Mouse (Mus musculus): Measurements from ENCODE around the gene Coro7. TPM values are rescaled to one million over a fixed set of nuclear protein-coding genes. Genes with fewer than 3 reads are reported as not detected.

The Coro7 gene
- polyA plus RNA-seq, 1 experiment from 2014 or later, result 15.0 TPM

DNA sequence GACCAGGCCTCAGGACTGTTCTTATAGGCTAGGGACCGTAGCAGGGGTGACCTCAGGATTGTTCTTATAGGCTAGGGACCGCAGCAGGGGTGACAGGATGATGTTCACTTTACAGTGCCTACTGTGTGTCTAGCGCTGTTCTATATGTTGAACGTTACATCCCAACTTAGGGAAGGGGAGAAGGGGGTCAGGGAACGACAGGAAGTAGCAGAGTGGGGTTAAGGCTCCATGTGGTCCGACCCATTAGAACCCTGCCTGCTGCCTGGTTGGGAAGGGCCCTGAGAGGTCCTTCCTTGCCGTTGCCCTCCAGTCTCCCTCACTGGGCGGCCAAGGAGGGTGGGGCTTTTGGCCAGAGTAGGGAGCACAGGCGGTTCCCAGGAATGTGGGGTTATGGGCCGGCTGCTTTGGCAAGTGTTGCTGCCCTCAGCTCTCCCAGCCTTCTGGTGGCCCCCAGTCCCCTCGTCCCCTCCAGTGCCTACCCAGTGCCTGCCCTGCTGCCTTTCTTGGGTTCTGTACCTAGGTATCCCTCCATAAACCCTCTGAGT, 75.2 kb downstream of the Coro7 start:
- peaks cover 7% of the 10 kb centered on the region; the same call in 1 of the 2 replicates for H3K36me3 ChIP-seq (ENCODE audit: control insufficient read depth, insufficient read depth, low read length)
- H3K9me3 ChIP-seq (ENCODE audit: control insufficient read depth, low read depth, low read length), result no peaks in the 10 kb centered on the region
- H3K9ac ChIP-seq (replicated peaks; ENCODE audit: low read depth, low read length), result no peak overlapping the region
- WGBS, result 59% methylated on average over 11 of the region's 11 CpGs
- H3K4me1 ChIP-seq (ENCODE audit: control insufficient read depth, insufficient read depth, low read length), result peaks cover 77% of the 10 kb centered on the region
- no peak for ATAC-seq (ENCODE audit: insufficient number of reproducible peaks, insufficient read depth, low FRiP score, low read depth)
- no peak overlapping the region for H3K4me3 ChIP-seq (ENCODE audit: low read depth, low read length)
- 0 out of 2 replicates have a peak overlapping the region, but pooled peaks have one; percentile 7 for H3K4me2 ChIP-seq (replicated peaks; ENCODE audit: low read depth, low read length)
- H3K27ac ChIP-seq (ENCODE audit: low read length), result peak overlapping the region; percentile 78; the same call in 1 of the 2 replicates
- H3K27me3 ChIP-seq (ENCODE audit: control insufficient read depth, insufficient read depth, low read length), result no peaks in the 10 kb centered on the region

DNA sequence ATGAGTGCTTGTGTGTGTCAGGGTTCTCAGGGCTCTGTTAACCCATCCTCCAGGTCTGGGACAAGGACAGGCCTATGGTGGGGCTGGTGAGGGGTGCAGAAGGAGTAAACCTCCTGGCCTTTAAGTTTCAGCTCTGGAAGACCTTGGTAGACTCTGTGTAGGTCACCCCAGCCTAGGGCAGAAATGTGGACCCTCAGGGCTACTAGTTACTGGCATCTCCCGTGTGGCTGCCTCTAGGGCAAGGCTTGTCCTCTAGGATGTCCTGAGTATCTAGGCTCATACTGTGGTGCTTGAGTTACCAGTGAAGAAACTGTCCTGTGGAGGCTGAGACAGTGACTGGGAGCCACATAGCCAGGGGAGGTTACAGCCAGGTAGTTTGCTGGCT, 76.1 kb downstream of the Coro7 start:
- 0 out of 2 replicates have a peak, but pooled peaks have one; percentile 0 for ATAC-seq (ENCODE audit: insufficient number of reproducible peaks, insufficient read depth, low FRiP score, low read depth)
- Histone ChIP-seq H3K9me3 (ENCODE audit: control insufficient read depth, low read depth, low read length) (no peaks in the 10 kb centered on the region), H3K4me2 (replicated peaks; ENCODE audit: low read depth, low read length) (0 out of 2 replicates have a peak overlapping the region, but pooled peaks have one; percentile 10), H3K36me3 (ENCODE audit: control insufficient read depth, insufficient read depth, low read length) (no peaks in the 10 kb centered on the region), H3K4me1 (ENCODE audit: control insufficient read depth, insufficient read depth, low read length) (peaks cover 86% of the 10 kb centered on the region), H3K27ac (ENCODE audit: low read length) (peak overlapping the region; percentile 78; the same call in 1 of the 2 replicates), H3K4me3 (ENCODE audit: low read depth, low read length) (no peak overlapping the region), H3K27me3 (ENCODE audit: control insufficient read depth, insufficient read depth, low read length) (no peaks in the 10 kb centered on the region), H3K9ac (replicated peaks; ENCODE audit: low read depth, low read length) (no peak overlapping the region)
- WGBS, result 52% methylated on average over 1 of the region's 1 CpGs

DNA sequence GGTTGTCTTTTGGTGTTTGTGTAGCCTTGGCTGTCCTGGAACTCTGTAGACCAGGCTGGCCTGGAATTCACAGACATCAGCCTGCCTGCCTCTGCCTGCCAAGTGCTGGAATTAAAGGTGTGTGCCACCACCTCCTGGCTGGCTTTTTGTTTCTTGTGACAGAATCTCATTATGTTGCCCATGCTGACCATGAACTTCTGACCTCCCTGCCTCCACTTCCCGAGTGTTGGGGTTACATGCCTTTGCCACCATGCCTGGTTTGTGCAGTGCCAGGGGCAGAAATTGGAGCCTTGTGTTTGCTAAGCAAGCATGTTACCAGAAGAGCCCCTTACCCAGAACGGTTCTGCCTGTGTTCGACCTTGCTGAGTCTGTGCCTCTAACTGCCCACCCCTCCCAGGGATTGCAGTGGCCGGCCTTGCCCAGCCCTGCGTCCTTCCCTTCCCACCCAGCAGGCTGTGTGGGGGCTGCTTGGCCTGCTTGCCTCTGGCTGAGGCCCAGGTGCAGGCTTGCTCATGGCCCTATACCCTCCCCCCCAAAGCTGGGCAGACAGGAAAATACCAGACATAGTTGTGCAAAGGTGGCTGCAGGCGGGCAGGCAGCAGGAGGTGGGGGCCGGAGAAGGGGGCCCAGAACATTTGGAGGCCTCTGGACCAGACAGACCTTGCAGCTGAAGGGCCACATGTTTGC, 76.7 kb downstream of the Coro7 start:
- Histone ChIP-seq H3K9ac (replicated peaks; ENCODE audit: low read depth, low read length) (no peak overlapping the region), H3K27me3 (ENCODE audit: control insufficient read depth, insufficient read depth, low read length) (no peaks in the 10 kb centered on the region), H3K4me1 (ENCODE audit: control insufficient read depth, insufficient read depth, low read length) (peaks cover 92% of the 10 kb centered on the region), H3K27ac (ENCODE audit: low read length) (peak overlapping the region; percentile 78), H3K9me3 (ENCODE audit: control insufficient read depth, low read depth, low read length) (no peaks in the 10 kb centered on the region), H3K36me3 (ENCODE audit: control insufficient read depth, insufficient read depth, low read length) (no peaks in the 10 kb centered on the region), H3K4me3 (ENCODE audit: low read depth, low read length) (no peak overlapping the region), H3K4me2 (replicated peaks; ENCODE audit: low read depth, low read length) (peak overlapping the region; percentile 10; the same call in 1 of the 2 replicates)
- 17% methylated on average over 7 of the region's 7 CpGs for WGBS
- ATAC-seq (ENCODE audit: insufficient number of reproducible peaks, insufficient read depth, low FRiP score, low read depth), result 0 out of 2 replicates have a peak, but pooled peaks have one; percentile 38

DNA sequence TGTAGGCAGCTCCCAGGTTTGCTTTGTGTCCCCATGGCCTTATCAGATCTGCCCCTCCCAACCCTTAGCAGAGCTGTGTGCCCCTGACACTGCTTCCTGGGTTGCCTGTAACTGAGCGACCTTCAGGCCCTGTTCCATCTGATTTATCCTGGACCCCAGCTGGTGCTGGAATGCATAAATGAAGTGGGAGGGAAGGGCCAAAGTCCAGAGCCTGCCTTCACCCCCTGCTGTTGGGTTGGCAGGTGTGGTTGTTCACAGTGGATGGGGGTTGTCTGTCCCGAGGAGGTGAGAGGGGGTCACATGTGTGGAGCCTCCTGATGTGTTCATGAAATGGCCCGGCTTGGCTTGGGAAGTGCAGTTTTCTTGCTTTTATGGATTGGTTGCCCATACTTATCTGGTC, 77.4 kb downstream of the Coro7 start:
- ATAC-seq (ENCODE audit: insufficient number of reproducible peaks, insufficient read depth, low FRiP score, low read depth), result peak; percentile 51
- H3K4me2 ChIP-seq (replicated peaks; ENCODE audit: low read depth, low read length), result no peak overlapping the region
- H3K27me3 ChIP-seq (ENCODE audit: control insufficient read depth, insufficient read depth, low read length), result no peaks in the 10 kb centered on the region
- H3K4me1 ChIP-seq (ENCODE audit: control insufficient read depth, insufficient read depth, low read length), result peaks cover 94% of the 10 kb centered on the region
- H3K4me3 ChIP-seq (ENCODE audit: low read depth, low read length), result no peak overlapping the region
- no peaks in the 10 kb centered on the region for H3K36me3 ChIP-seq (ENCODE audit: control insufficient read depth, insufficient read depth, low read length)
- no peak overlapping the region for H3K9ac ChIP-seq (replicated peaks; ENCODE audit: low read depth, low read length)
- 25% methylated on average over 3 of the region's 3 CpGs for WGBS
- no peaks in the 10 kb centered on the region for H3K9me3 ChIP-seq (ENCODE audit: control insufficient read depth, low read depth, low read length)
- peak overlapping the region; percentile 78; the same call in 1 of the 2 replicates for H3K27ac ChIP-seq (ENCODE audit: low read length)

DNA sequence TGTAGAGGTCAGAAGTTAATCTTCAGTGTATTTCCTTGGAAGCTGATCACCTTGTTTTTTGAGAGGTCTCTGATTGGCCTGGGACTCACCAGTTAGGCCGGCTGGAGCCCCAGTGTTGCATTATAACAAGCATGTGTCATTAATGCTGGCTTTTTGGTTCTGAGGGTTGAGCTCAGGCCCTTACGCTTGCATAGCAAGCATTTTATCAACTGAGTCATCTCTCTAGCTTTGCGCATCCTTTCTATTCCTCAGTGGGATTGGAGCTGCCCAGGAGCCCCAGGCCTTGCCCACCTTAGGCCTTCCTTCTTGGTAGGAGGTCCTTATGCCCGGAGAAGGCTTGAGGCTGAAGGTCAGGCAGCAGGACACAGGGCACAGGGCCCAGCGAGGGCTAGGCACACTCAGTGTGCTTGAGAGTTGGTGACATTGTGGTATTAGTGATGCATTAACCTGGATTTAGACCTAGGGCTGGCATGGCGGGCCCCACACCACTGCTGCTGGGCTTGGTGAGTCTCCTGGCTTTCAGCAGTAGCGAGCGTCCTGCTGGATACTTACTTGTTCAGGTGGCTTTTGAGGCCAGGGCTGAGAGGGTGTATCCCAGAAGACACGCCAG, 78.8 kb downstream of the Coro7 start:
- H3K27ac ChIP-seq (ENCODE audit: low read length), result peak overlapping the region; percentile 33; the same call in 1 of the 2 replicates
- H3K9ac ChIP-seq (replicated peaks; ENCODE audit: low read depth, low read length), result no peak overlapping the region
- H3K4me2 ChIP-seq (replicated peaks; ENCODE audit: low read depth, low read length), result no peak overlapping the region
- ATAC-seq (ENCODE audit: insufficient number of reproducible peaks, insufficient read depth, low FRiP score, low read depth), result no peak
- H3K4me3 ChIP-seq (ENCODE audit: low read depth, low read length), result no peak overlapping the region
- H3K4me1 ChIP-seq (ENCODE audit: control insufficient read depth, insufficient read depth, low read length), result peaks cover 94% of the 10 kb centered on the region
- 66% methylated on average over 9 of the region's 9 CpGs for WGBS
- H3K9me3 ChIP-seq (ENCODE audit: control insufficient read depth, low read depth, low read length), result no peaks in the 10 kb centered on the region
- no peaks in the 10 kb centered on the region for H3K36me3 ChIP-seq (ENCODE audit: control insufficient read depth, insufficient read depth, low read length)
- H3K27me3 ChIP-seq (ENCODE audit: control insufficient read depth, insufficient read depth, low read length), result no peaks in the 10 kb centered on the region

DNA sequence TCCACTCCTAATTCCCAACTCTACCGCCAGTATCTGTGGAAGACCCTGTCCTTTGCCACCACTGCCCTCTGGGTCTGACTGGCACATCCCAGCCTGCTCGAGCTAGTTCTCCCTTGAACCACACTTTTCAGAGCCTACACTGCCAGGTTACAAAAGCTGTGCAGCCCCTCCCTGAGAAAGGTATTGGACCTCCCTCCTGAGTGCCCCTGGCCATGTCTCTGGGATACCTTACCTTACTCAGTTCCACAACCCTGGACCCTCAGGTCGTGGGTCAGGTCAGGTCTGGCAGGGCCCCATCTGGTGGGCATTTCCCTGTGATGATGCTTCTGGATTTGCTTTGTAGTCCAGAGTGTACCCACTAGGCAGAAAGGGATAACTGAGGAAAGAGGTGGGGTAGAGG, 80.0 kb downstream of the Coro7 start:
- WGBS, result 80% methylated on average over 3 of the region's 3 CpGs
- no peak for ATAC-seq (ENCODE audit: insufficient number of reproducible peaks, insufficient read depth, low FRiP score, low read depth)
- no peak overlapping the region for H3K4me3 ChIP-seq (ENCODE audit: low read depth, low read length)
- H3K9me3 ChIP-seq (ENCODE audit: control insufficient read depth, low read depth, low read length), result no peaks in the 10 kb centered on the region
- no peak overlapping the region for H3K4me2 ChIP-seq (replicated peaks; ENCODE audit: low read depth, low read length)
- H3K4me1 ChIP-seq (ENCODE audit: control insufficient read depth, insufficient read depth, low read length), result peaks cover 85% of the 10 kb centered on the region
- no peak overlapping the region for H3K27ac ChIP-seq (ENCODE audit: low read length)
- no peaks in the 10 kb centered on the region for H3K36me3 ChIP-seq (ENCODE audit: control insufficient read depth, insufficient read depth, low read length)
- H3K27me3 ChIP-seq (ENCODE audit: control insufficient read depth, insufficient read depth, low read length), result no peaks in the 10 kb centered on the region
- no peak overlapping the region for H3K9ac ChIP-seq (replicated peaks; ENCODE audit: low read depth, low read length)

DNA sequence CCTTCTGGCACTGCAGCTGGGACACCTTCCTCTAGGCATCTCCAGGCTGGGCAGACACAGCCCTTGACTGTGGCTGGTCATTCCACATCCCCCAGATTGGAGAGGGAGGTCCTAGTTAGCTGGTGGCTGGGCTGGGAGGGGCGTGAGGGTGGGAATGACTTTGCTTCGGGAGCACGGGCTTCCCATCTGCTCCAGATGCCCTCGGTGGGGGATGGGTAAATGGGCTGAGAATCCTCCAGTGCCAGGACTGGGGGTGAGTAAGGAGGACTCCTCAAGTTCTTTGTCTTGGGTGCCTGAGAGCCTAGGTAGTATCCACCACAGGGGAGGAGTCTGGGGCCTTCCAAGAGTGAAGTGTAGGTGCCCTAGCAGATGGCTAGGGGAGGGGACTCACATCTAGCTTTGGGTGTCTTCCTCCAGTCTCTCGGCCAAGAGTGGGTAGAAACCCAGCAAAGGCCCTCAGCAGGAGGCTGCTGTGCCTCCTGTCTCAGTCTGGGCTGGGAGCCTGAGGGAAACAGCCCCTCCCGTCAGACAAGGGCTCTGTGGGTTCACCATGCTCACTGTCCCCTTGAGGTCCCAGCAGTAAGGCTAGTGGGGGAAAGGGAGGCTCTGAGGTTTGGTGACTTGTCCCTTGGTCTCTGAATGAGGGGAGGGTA, 80.6 kb downstream of the Coro7 start:
- no peak overlapping the region for H3K4me3 ChIP-seq (ENCODE audit: low read depth, low read length)
- WGBS, result 24% methylated on average over 6 of the region's 6 CpGs
- H3K4me1 ChIP-seq (ENCODE audit: control insufficient read depth, insufficient read depth, low read length), result peaks cover 80% of the 10 kb centered on the region
- no peaks in the 10 kb centered on the region for H3K27me3 ChIP-seq (ENCODE audit: control insufficient read depth, insufficient read depth, low read length)
- no peak overlapping the region; the same call in 1 of the 2 replicates for H3K9ac ChIP-seq (replicated peaks; ENCODE audit: low read depth, low read length)
- peak overlapping the region; percentile 21; the same call in 1 of the 2 replicates for H3K27ac ChIP-seq (ENCODE audit: low read length)
- H3K9me3 ChIP-seq (ENCODE audit: control insufficient read depth, low read depth, low read length), result no peaks in the 10 kb centered on the region
- 0 out of 2 replicates have a peak overlapping the region, but pooled peaks have one; percentile 8 for H3K4me2 ChIP-seq (replicated peaks; ENCODE audit: low read depth, low read length)
- no peak for ATAC-seq (ENCODE audit: insufficient number of reproducible peaks, insufficient read depth, low FRiP score, low read depth)
- H3K36me3 ChIP-seq (ENCODE audit: control insufficient read depth, insufficient read depth, low read length), result no peaks in the 10 kb centered on the region

DNA sequence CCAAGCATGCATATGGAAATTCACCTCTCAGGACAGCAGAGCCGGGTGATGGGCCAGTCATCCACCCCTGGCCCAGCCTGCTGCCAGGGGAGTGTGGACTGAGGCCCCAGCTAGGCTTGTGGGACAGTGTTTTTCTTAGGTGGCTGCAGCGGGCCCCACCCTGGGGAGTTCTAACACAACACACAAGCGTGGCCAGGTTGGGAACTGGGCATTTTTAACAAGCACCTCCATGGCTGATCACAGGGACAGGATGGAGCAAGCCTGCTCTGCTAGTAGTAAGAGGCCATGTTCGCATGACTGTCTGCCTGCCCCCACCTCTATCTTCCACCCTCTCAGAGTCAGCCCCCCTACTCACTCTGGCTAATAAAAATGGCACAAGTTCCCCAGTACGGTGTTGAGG, 81.5 kb downstream of the Coro7 start:
- no peak overlapping the region for H3K9ac ChIP-seq (replicated peaks; ENCODE audit: low read depth, low read length)
- WGBS, result 74% methylated on average over 5 of the region's 5 CpGs
- H3K4me3 ChIP-seq (ENCODE audit: low read depth, low read length), result no peak overlapping the region
- H3K4me1 ChIP-seq (ENCODE audit: control insufficient read depth, insufficient read depth, low read length), result peaks cover 75% of the 10 kb centered on the region
- H3K9me3 ChIP-seq (ENCODE audit: control insufficient read depth, low read depth, low read length), result no peaks in the 10 kb centered on the region
- H3K27ac ChIP-seq (ENCODE audit: low read length), result 0 out of 2 replicates have a peak overlapping the region, but pooled peaks have one; percentile 15
- no peaks in the 10 kb centered on the region for H3K36me3 ChIP-seq (ENCODE audit: control insufficient read depth, insufficient read depth, low read length)
- H3K4me2 ChIP-seq (replicated peaks; ENCODE audit: low read depth, low read length), result peak overlapping the region; percentile 96
- H3K27me3 ChIP-seq (ENCODE audit: control insufficient read depth, insufficient read depth, low read length), result no peaks in the 10 kb centered on the region
- no peak for ATAC-seq (ENCODE audit: insufficient number of reproducible peaks, insufficient read depth, low FRiP score, low read depth)

All from stomach, embryonic 14.5 days (tissue).